Mouse (Mus musculus): ENCODE measurements around the gene Klk8. TPM values are rescaled to one million over a fixed set of nuclear protein-coding genes. Genes with fewer than 3 reads are reported as not detected.

Gene Klk8
- polyA plus RNA-seq (2016; fragmentation: Nextera tagmentation; extraction: Ambion mirVana): 12.7 and 13.4 TPM in 2 replicates

DNA sequence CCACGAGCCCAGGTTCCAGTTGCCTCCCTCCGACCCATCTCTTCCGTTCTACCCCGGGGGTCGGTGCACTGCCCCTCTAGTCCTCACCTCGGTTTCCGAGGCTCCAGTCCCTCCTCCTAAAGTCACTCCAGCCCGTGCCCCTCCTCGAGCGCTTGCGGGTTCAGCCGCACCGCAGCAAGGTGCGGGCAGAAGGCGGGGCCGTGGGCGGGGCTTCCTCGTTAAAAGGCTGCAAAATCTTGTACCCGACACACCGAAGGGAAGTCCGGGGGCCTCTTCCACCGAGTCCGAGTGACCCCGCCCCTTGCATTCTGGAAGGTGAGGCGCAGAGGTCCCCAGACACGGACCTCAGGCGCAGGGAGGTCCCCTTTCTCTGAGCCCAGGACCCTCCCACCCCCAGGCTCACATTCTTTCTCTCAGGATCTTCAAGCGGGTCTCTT lies at the start of gene Klk8:
Gene Klk8 (plus strand): TSS at position 245 of the 437 bp plus-strand sequence.
- peak; percentile 58; the same call in 1 of the 2 replicates for ATAC-seq (ENCODE audit: insufficient number of reproducible peaks, insufficient read depth, low FRiP score, low TSS enrichment, low read depth)

GRCm38 (mm10) chr7:43747788-43748187 lies 49.6 kb upstream of the Klk8 start:
- H3K9me3 ChIP-seq: no peaks in the 10 kb centered on the region
- H3K27me3 ChIP-seq: no peaks in the 10 kb centered on the region
- WGBS: 72% methylated on average over 1 of the region's 1 CpGs
- no peaks in the 10 kb centered on the region for H3K36me3 ChIP-seq
- no peak for ATAC-seq (ENCODE audit: insufficient number of reproducible peaks, insufficient read depth, low FRiP score, low TSS enrichment, low read depth)
- no peaks in the 10 kb centered on the region for H3K4me1 ChIP-seq (replicated peaks)
- H3K4me2 ChIP-seq: no peak overlapping the region
- H3K4me3 ChIP-seq (replicated peaks): no peak overlapping the region
- no peak overlapping the region for H3K9ac ChIP-seq (replicated peaks)
- H3K27ac ChIP-seq: no peak overlapping the region

More for the DNA sequence above, at the start of gene Klk8:
- H3K4me1 ChIP-seq (replicated peaks): peaks cover 7% of the 10 kb centered on the region; the same call in 1 of the 2 replicates
- peak within 1 kb of the TSS; percentile 76 for H3K4me2 ChIP-seq
- peak within 1 kb of the TSS; percentile 52 for H3K4me3 ChIP-seq (replicated peaks)
- peak within 1 kb of the TSS; percentile 56 for H3K9ac ChIP-seq (replicated peaks)
- H3K9me3 ChIP-seq: no peaks in the 10 kb centered on the region
- H3K36me3 ChIP-seq: no peaks in the 10 kb centered on the region
- no peak within 1 kb of the TSS for H3K27ac ChIP-seq
- H3K27me3 ChIP-seq: peaks cover 59% of the 10 kb centered on the region
- WGBS: under 1% methylated on average over 28 of the region's 28 CpGs

- Histone ChIP-seq H3K4me2 (no peak overlapping the region), H3K9me3 (no peaks in the 10 kb centered on the region), H3K4me3 (replicated peaks) (no peak overlapping the region), H3K27me3 (no peaks in the 10 kb centered on the region), H3K4me1 (replicated peaks) (no peaks in the 10 kb centered on the region), H3K9ac (replicated peaks) (no peak overlapping the region), H3K36me3 (no peaks in the 10 kb centered on the region), H3K27ac (no peak overlapping the region)
- 63% methylated on average over 2 of the region's 2 CpGs for WGBS
- no peak for ATAC-seq (ENCODE audit: insufficient number of reproducible peaks, insufficient read depth, low FRiP score, low TSS enrichment, low read depth)
Measured at GRCm38 (mm10) chr7:43752806-43753205, 44.6 kb upstream of the Klk8 start.

DNA sequence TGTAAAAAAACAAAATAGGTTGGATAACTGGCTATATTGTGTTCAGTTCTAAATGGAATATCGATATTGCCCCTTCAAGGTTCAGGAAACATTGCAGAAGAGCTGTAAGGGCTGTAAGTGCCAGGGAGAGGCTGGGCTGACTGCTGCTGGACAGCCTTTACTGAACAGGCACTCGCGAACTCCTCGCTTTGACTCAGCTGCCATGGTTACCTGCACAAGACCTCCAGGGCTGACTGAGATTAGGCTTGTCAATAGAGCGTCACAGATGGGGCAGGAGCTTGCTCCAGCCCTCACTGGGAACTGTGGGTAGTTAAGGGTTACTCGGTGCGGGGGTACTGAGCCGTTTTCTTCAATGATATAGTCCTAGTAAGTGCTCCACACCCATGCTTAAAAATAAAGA lies 30.9 kb upstream of the Klk8 start:
- H3K4me1 ChIP-seq (replicated peaks): no peaks in the 10 kb centered on the region
- H3K27ac ChIP-seq: no peak overlapping the region
- H3K4me3 ChIP-seq (replicated peaks): no peak overlapping the region
- no peaks in the 10 kb centered on the region for H3K36me3 ChIP-seq
- no peaks in the 10 kb centered on the region for H3K27me3 ChIP-seq
- no peak for ATAC-seq (ENCODE audit: insufficient number of reproducible peaks, insufficient read depth, low FRiP score, low TSS enrichment, low read depth)
- H3K9me3 ChIP-seq: no peaks in the 10 kb centered on the region
- H3K9ac ChIP-seq (replicated peaks): no peak overlapping the region
- no peak overlapping the region for H3K4me2 ChIP-seq
- 61% methylated on average over 8 of the region's 8 CpGs for WGBS

DNA sequence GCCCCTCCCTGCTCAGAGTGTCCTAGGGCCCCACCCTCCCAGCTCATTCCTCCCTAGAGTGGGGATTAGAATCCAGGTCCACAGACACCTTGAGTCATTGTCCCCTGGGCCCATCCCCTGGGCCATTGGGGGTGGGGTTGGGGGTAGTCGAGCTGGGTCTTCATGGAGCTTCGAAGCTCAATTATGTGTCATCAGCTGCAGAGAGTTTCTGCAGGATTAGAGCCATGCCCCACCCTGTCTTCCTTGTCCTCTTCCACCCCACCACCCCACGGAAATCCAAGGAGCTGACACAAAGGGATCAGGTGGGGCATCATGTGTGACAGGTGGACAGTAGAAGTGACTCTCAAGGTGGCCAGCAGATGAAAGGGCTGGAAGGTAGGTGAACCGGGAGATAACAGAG lies 28.8 kb upstream of the Klk8 start, which contains the start of gene Klk12:
Gene Klk12 (plus strand): TSS at position 301 of the 400 bp plus-strand sequence.
- Histone ChIP-seq H3K27me3 (no peaks in the 10 kb centered on the region), H3K4me2 (no peak within 1 kb of the TSS), H3K9ac (replicated peaks) (no peak within 1 kb of the TSS), H3K9me3 (no peaks in the 10 kb centered on the region), H3K4me3 (replicated peaks) (no peak within 1 kb of the TSS), H3K4me1 (replicated peaks) (no peaks in the 10 kb centered on the region), H3K36me3 (no peaks in the 10 kb centered on the region), H3K27ac (no peak within 1 kb of the TSS)
- ATAC-seq (ENCODE audit: insufficient number of reproducible peaks, insufficient read depth, low FRiP score, low TSS enrichment, low read depth): no peak
- 80% methylated on average over 4 of the region's 4 CpGs for WGBS

DNA sequence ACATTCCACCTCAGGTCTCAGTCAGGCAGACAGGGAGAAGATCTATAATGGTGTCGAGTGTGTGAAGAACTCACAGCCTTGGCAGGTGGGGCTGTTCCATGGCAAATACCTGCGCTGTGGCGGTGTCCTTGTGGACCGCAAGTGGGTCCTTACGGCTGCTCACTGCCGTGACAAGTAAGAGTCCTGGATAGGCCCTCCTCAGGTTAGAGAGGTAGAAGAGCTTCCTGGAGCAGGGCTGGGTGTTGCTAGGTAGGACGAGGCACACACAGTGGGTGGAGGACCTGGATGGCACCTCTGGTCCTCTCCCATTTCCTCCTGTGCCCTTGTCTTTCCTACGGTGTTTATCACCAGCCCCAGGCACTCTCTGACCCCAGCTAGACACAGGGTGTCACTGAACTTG lies 27.7 kb upstream of the Klk8 start:
- Histone ChIP-seq H3K27me3 (no peaks in the 10 kb centered on the region), H3K9me3 (no peaks in the 10 kb centered on the region), H3K4me3 (replicated peaks) (no peak overlapping the region), H3K36me3 (no peaks in the 10 kb centered on the region), H3K9ac (replicated peaks) (no peak overlapping the region), H3K27ac (no peak overlapping the region), H3K4me1 (replicated peaks) (no peaks in the 10 kb centered on the region), H3K4me2 (no peak overlapping the region)
- 89% methylated on average over 8 of the region's 8 CpGs for WGBS
- ATAC-seq (ENCODE audit: insufficient number of reproducible peaks, insufficient read depth, low FRiP score, low TSS enrichment, low read depth): no peak

GRCm38 (mm10) chr7:43770701-43771100 lies 26.7 kb upstream of the Klk8 start:
- Histone ChIP-seq H3K27me3 (no peaks in the 10 kb centered on the region), H3K9ac (replicated peaks) (no peak overlapping the region), H3K4me2 (no peak overlapping the region), H3K9me3 (no peaks in the 10 kb centered on the region), H3K4me3 (replicated peaks) (no peak overlapping the region), H3K27ac (no peak overlapping the region), H3K36me3 (no peaks in the 10 kb centered on the region), H3K4me1 (replicated peaks) (no peaks in the 10 kb centered on the region)
- no peak for ATAC-seq (ENCODE audit: insufficient number of reproducible peaks, insufficient read depth, low FRiP score, low TSS enrichment, low read depth)
- 95% methylated on average over 10 of the region's 10 CpGs for WGBS

- Histone ChIP-seq H3K27me3 (no peaks in the 10 kb centered on the region), H3K4me2 (no peak overlapping the region), H3K4me1 (replicated peaks) (no peaks in the 10 kb centered on the region), H3K36me3 (no peaks in the 10 kb centered on the region), H3K4me3 (replicated peaks) (no peak overlapping the region), H3K9ac (replicated peaks) (no peak overlapping the region), H3K27ac (no peak overlapping the region), H3K9me3 (no peaks in the 10 kb centered on the region)
- no peak for ATAC-seq (ENCODE audit: insufficient number of reproducible peaks, insufficient read depth, low FRiP score, low TSS enrichment, low read depth)
- WGBS: 89% methylated on average over 6 of the region's 6 CpGs
Measured at GRCm38 (mm10) chr7:43771916-43772315, 25.5 kb upstream of the Klk8 start.

GRCm38 (mm10) chr7:43772901-43773300 lies 24.5 kb upstream of the Klk8 start:
- Histone ChIP-seq H3K27me3 (no peaks in the 10 kb centered on the region), H3K27ac (no peak overlapping the region), H3K4me2 (no peak overlapping the region), H3K4me1 (replicated peaks) (no peaks in the 10 kb centered on the region), H3K4me3 (replicated peaks) (no peak overlapping the region), H3K9ac (replicated peaks) (no peak overlapping the region), H3K36me3 (no peaks in the 10 kb centered on the region), H3K9me3 (no peaks in the 10 kb centered on the region)
- no peak for ATAC-seq (ENCODE audit: insufficient number of reproducible peaks, insufficient read depth, low FRiP score, low TSS enrichment, low read depth)
- WGBS: 71% methylated on average over 3 of the region's 3 CpGs

DNA sequence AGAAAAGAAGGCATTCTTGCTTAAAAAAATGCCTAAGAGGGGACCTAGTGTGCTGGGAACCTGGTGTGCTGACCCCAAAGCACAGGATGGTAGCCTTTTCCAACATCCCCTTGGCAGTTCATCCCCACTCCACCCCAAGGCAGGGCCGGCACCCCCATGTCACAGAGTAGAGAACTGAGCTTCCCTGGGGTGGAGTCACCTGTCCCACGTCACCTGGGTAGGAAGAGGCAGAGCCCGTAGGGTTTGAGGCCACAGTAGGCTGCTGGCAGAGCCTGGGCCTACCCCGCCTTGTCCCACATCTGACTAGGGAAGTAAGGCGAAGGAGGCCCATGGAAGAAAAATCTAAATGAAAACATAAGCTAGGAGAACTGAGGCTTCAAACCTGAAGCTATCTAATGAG lies 23.0 kb upstream of the Klk8 start, which contains the start of gene Klk11:
Gene Klk11 (plus strand): TSS at position 241 of the 400 bp plus-strand sequence.
- H3K27ac ChIP-seq: no peak within 1 kb of the TSS
- no peak within 1 kb of the TSS for H3K4me3 ChIP-seq (replicated peaks)
- no peak for ATAC-seq (ENCODE audit: insufficient number of reproducible peaks, insufficient read depth, low FRiP score, low TSS enrichment, low read depth)
- no peaks in the 10 kb centered on the region for H3K9me3 ChIP-seq
- no peak within 1 kb of the TSS for H3K4me2 ChIP-seq
- H3K9ac ChIP-seq (replicated peaks): no peak within 1 kb of the TSS
- H3K4me1 ChIP-seq (replicated peaks): no peaks in the 10 kb centered on the region
- no peaks in the 10 kb centered on the region for H3K27me3 ChIP-seq
- no peaks in the 10 kb centered on the region for H3K36me3 ChIP-seq
- 84% methylated on average over 5 of the region's 5 CpGs for WGBS

DNA sequence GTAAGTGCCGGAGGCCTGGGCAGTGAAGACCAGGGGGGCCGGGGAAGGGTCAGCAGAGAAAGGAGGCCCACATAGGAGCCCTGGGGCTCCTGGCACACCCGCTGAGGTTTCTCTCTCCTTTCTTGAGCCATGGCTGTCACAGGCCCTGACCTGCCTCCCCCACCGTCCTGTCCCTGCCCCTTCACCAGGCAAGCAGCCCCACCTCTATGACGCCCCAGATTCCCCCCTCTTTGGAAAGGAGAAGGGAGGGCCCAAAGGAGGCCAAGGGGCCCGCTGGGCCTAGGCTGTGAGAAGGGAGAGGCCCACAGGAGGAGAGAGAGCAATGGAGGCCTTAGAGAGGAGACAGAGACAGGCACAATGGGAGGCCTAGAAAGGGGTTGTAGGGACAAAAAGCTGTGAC lies 22.6 kb upstream of the Klk8 start:
- 58% methylated on average over 6 of the region's 6 CpGs for WGBS
- no peak overlapping the region for H3K9ac ChIP-seq (replicated peaks)
- no peak overlapping the region for H3K4me3 ChIP-seq (replicated peaks)
- no peak overlapping the region for H3K4me2 ChIP-seq
- no peaks in the 10 kb centered on the region for H3K4me1 ChIP-seq (replicated peaks)
- ATAC-seq (ENCODE audit: insufficient number of reproducible peaks, insufficient read depth, low FRiP score, low TSS enrichment, low read depth): no peak
- H3K9me3 ChIP-seq: no peaks in the 10 kb centered on the region
- no peaks in the 10 kb centered on the region for H3K27me3 ChIP-seq
- H3K27ac ChIP-seq: no peak overlapping the region
- no peaks in the 10 kb centered on the region for H3K36me3 ChIP-seq

GRCm38 (mm10) chr7:43775311-43776057 lies 21.9 kb upstream of the Klk8 start:
- Histone ChIP-seq H3K9ac (replicated peaks) (no peak overlapping the region), H3K27me3 (no peaks in the 10 kb centered on the region), H3K36me3 (no peaks in the 10 kb centered on the region), H3K9me3 (no peaks in the 10 kb centered on the region), H3K27ac (no peak overlapping the region), H3K4me1 (replicated peaks) (no peaks in the 10 kb centered on the region), H3K4me3 (replicated peaks) (no peak overlapping the region), H3K4me2 (no peak overlapping the region)
- ATAC-seq (ENCODE audit: insufficient number of reproducible peaks, insufficient read depth, low FRiP score, low TSS enrichment, low read depth): no peak
- 48% methylated on average over 7 of the region's 7 CpGs for WGBS

All from limb, embryonic 12.5 days (tissue).